ENCODE assay signal across 8 mouse cellular contexts in genomic region chr7:50241634-50242273, GRCm38 (mm10).
DNase-seq lines count a peak whose midpoint lies in the region.

No protein-coding gene starts in this region.

- peak; percentile 6 for DNase-seq in urinary bladder, postnatal 14 days (ENCODE audit: low spot score)
- DNase-seq in urinary bladder, adult 18-20 months (ENCODE audit: low spot score in 2 of 2) = no peak
- peak; percentile 74 to 85 for DNase-seq in frontal cortex, postnatal 10 days (ENCODE audit: low spot score in 2 of 2)
- peak; percentile 83 to 95 for DNase-seq in left cerebral cortex, adult 9 months (ENCODE audit: low spot score in 2 of 2)
- DNase-seq in gastrocnemius, postnatal 10 days = no peak
- no peak for DNase-seq in ovary, postnatal 14 days (ENCODE audit: low spot score)
- no peak for DNase-seq in adrenal gland, adult (ENCODE audit: inconsistent age in 2 of 2, low spot score in 1 of 2)
- no peak for DNase-seq in kidney, adult 8-10 months

Comparison
In these comparisons a context has a peak if more than half of its experiments do, and no peak if none do; other contexts are left out.
1. DNase-seq: peak in urinary bladder, postnatal 14 days (single experiment), frontal cortex, postnatal 10 days (2 of 2) and left cerebral cortex, adult 9 months (2 of 2); none in urinary bladder, adult 18-20 months (0 of 2), gastrocnemius, postnatal 10 days (single experiment), ovary, postnatal 14 days (single experiment), adrenal gland, adult (0 of 2) and kidney, adult 8-10 months (0 of 2).